ENCODE assay signal across 20 mouse cellular contexts in the genomic region with DNA sequence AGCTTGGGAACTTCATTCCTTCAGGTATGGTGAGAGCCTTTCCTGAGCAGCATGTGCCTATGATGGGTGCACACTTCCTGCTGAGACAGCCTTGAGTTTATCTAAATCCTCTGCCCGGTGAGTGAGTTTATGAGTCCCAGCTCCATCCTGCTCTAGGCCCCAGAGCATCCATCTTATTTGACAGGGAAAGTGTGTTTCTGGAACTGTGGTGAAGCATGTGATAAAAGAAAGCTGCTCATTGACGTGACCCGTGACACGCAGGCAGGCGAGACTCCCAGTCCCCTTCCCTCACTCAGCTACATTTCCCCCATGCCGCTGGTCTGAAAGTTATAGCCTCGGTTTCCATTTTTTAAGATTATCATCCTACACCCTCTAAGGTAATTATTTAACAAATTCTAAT. TPM values are rescaled to one million over a fixed set of nuclear protein-coding genes. Genes with fewer than 3 reads are reported as not detected.
A peak's percentile ranks its signal among the peaks of the same experiment; 100 is the strongest.
DNase-seq lines count a peak whose midpoint lies in the region; ATAC-seq lines count a peak whose summit lies in the region.
"Had no signal": no experiment of that assay in that cellular context is flagged by ENCODE, and none has a peak within 500 bp of the region (broad histone marks: within the 10 kb centered on the region; RNA-seq: fewer than 3 reads in every experiment).

No protein-coding gene starts in this region.

- H3K4me2 ChIP-seq in heart, embryonic 13.5 days: no peak overlapping the region
- H3K4me2 ChIP-seq in heart, embryonic 11.5 days: no peak overlapping the region
- no peak overlapping the region for H3K4me2 ChIP-seq in kidney, embryonic 15.5 days
- H3K4me2 ChIP-seq: embryonic facial prominence, embryonic 13.5 days; forebrain, embryonic 12.5 days; hindbrain, embryonic 15.5 days had no signal

- ATAC-seq in heart, embryonic 13.5 days (ENCODE audit: extremely low read depth, insufficient number of reproducible peaks, low FRiP score, low TSS enrichment): no peak
- ATAC-seq in heart, embryonic 11.5 days (replicated peaks; ENCODE audit: insufficient number of reproducible peaks, low FRiP score, low TSS enrichment): no peak
- ATAC-seq in kidney, embryonic 15.5 days (replicated peaks; ENCODE audit: low FRiP score): no peak
- ATAC-seq: CD4-positive, CD25-positive, alpha-beta regulatory T cell, adult 4 months; forebrain, embryonic 16.5 days had no signal

- no peak overlapping the region for H3K27ac ChIP-seq in heart, embryonic 13.5 days (replicated peaks)
- no peak overlapping the region for H3K27ac ChIP-seq in heart, embryonic 11.5 days (ENCODE audit: low read depth, low read length)
- H3K27ac ChIP-seq in kidney, embryonic 15.5 days: no peak overlapping the region
- H3K27ac ChIP-seq: embryonic facial prominence, embryonic 13.5 days; forebrain, embryonic 12.5 days; hindbrain, embryonic 15.5 days had no signal

- WGBS in heart, embryonic 13.5 days: 51% methylated on average over 7 of the region's 7 CpGs
- 65% methylated on average over 7 of the region's 7 CpGs for WGBS in heart, embryonic 11.5 days (ENCODE audit: insufficient replicate concordance)
- WGBS in kidney, embryonic 15.5 days: 30% methylated on average over 7 of the region's 7 CpGs

- 0 out of 2 replicates have a peak overlapping the region, but pooled peaks have one; percentile 3 for H3K9ac ChIP-seq in heart, embryonic 13.5 days
- H3K9ac ChIP-seq in heart, embryonic 11.5 days (ENCODE audit: low read depth, low read length): no peak overlapping the region
- H3K9ac ChIP-seq in kidney, embryonic 15.5 days: no peak overlapping the region
- H3K9ac ChIP-seq: forebrain, embryonic 12.5 days; hindbrain, embryonic 15.5 days had no signal

- peaks cover 34% of the 10 kb centered on the region for H3K36me3 ChIP-seq in heart, embryonic 13.5 days
- 0 out of 2 replicates have a peak, but pooled peaks cover 5% of the 10 kb centered on the region for H3K36me3 ChIP-seq in heart, embryonic 11.5 days (ENCODE audit: control insufficient read depth, insufficient read depth, low read length)
- peaks cover 33% of the 10 kb centered on the region for H3K36me3 ChIP-seq in kidney, embryonic 15.5 days
- H3K36me3 ChIP-seq: hindbrain, embryonic 15.5 days had no signal

- no peaks in the 10 kb centered on the region for H3K27me3 ChIP-seq in heart, embryonic 13.5 days (replicated peaks)
- no peaks in the 10 kb centered on the region for H3K27me3 ChIP-seq in heart, embryonic 11.5 days (ENCODE audit: control insufficient read depth, insufficient read depth, low read length)
- no peaks in the 10 kb centered on the region for H3K27me3 ChIP-seq in kidney, embryonic 15.5 days
- H3K27me3 ChIP-seq: embryonic facial prominence, embryonic 13.5 days; forebrain, embryonic 12.5 days; hindbrain, embryonic 15.5 days had no signal

- H3K9me3 ChIP-seq in heart, embryonic 13.5 days: no peaks in the 10 kb centered on the region
- no peaks in the 10 kb centered on the region for H3K9me3 ChIP-seq in heart, embryonic 11.5 days (replicated peaks; ENCODE audit: control insufficient read depth, low read length)
- H3K9me3 ChIP-seq in kidney, embryonic 15.5 days (replicated peaks): no peaks in the 10 kb centered on the region
- H3K9me3 ChIP-seq: embryonic facial prominence, embryonic 13.5 days; forebrain, embryonic 12.5 days; hindbrain, embryonic 15.5 days had no signal

- DNase-seq in embryo, embryonic 10 days (ENCODE audit: low spot score): peak; percentile 43
- DNase-seq in embryo, embryonic 9.5 days (ENCODE audit: extremely low spot score): no peak
- DNase-seq in kidney, postnatal 4 days: peak; percentile 25 to 48
- peak; percentile 55 for DNase-seq in mesoderm, embryonic 11.5 days (ENCODE audit: low read depth, low spot score)
- DNase-seq in right cerebral cortex, adult 18-20 months: no peak
- DNase-seq: adrenal gland, adult 2 months; adrenal gland, postnatal 25 days; B cell, adult 2 months; cerebellum, adult 18-20 months; cerebellum, adult 9-11 months; cerebellum, postnatal 36 days; gastrocnemius, postnatal 14 days had no signal

- no peak overlapping the region for H3K4me3 ChIP-seq in heart, embryonic 13.5 days
- no peak overlapping the region for H3K4me3 ChIP-seq in heart, embryonic 11.5 days (ENCODE audit: low read depth, low read length)
- no peak overlapping the region for H3K4me3 ChIP-seq in kidney, embryonic 15.5 days (replicated peaks)
- H3K4me3 ChIP-seq: embryonic facial prominence, embryonic 13.5 days; forebrain, embryonic 12.5 days; hindbrain, embryonic 15.5 days had no signal

- peaks cover 12% of the 10 kb centered on the region for H3K4me1 ChIP-seq in heart, embryonic 13.5 days
- no peaks in the 10 kb centered on the region for H3K4me1 ChIP-seq in heart, embryonic 11.5 days (ENCODE audit: control insufficient read depth, insufficient read depth, low read length)
- peaks cover 25% of the 10 kb centered on the region for H3K4me1 ChIP-seq in kidney, embryonic 15.5 days
- H3K4me1 ChIP-seq: forebrain, embryonic 12.5 days had no signal

RNA-seq across cellular contexts. Expression of gene Mrps27, which starts 11.3 kb away (rescaled TPM):
- polyA plus RNA-seq in heart, embryonic 13.5 days (2015; fragmentation: Nextera tagmentation; extraction: Ambion mirVana): 69.5 and 74.7 TPM in 2 replicates
- polyA plus RNA-seq in heart, embryonic 11.5 days (2014; fragmentation: Nextera tagmentation; extraction: Ambion mirVana): 73.1 and 86.4 TPM in 2 replicates
- polyA plus RNA-seq in kidney, embryonic 15.5 days (2015; fragmentation: Nextera tagmentation; extraction: Ambion mirVana): 68.8 and 71.8 TPM in 2 replicates

RNA-seq across cellular contexts. Expression of gene Ptcd2, which starts 11.4 kb away (rescaled TPM):
- polyA plus RNA-seq in heart, embryonic 13.5 days (2015; fragmentation: Nextera tagmentation; extraction: Ambion mirVana): 55.3 and 57.8 TPM in 2 replicates
- polyA plus RNA-seq in heart, embryonic 11.5 days (2014; fragmentation: Nextera tagmentation; extraction: Ambion mirVana): 57.0 and 59.6 TPM in 2 replicates
- polyA plus RNA-seq in kidney, embryonic 15.5 days (2015; fragmentation: Nextera tagmentation; extraction: Ambion mirVana): 51.5 and 54.1 TPM in 2 replicates

Comparison
In these comparisons a context has a peak if more than half of its experiments do, and no peak if none do; other contexts are left out.
1. DNase-seq: peak in embryo, embryonic 10 days (single experiment), kidney, postnatal 4 days (2 of 2) and mesoderm, embryonic 11.5 days (single experiment); none in embryo, embryonic 9.5 days (single experiment) and right cerebral cortex, adult 18-20 months (single experiment).